Mouse (Mus musculus) E14TG2a.4 (cell line): ENCODE measurements at regions not wholly inside any gene's neighbourhood (a gene's known extent, or its start where the extent isn't known, plus 50 kb on each side); places are given as distances from the start of the nearest gene placed in this dataset.

Experiments
- CTCF ChIP-seq: conservative IDR thresholded peaks from 2 replicates; pipeline ENCODE4 v1.5.1; 2014; ENCODE audit warnings: low read length
- NANOG ChIP-seq: IDR thresholded peaks from 2 replicates; pipeline ENCODE4 v1.6.1; 2014; ENCODE audit warnings: borderline replicate concordance, low read length, mixed read lengths
- POU5F1 ChIP-seq: IDR thresholded peaks from 2 replicates; pipeline ENCODE4 v1.6.1; 2014; ENCODE audit warnings: low read length, borderline replicate concordance

GRCm38 (mm10) chr10:124249358-124249757 lies 985.6 kb downstream of the Fam19a2 start:
- TF ChIP-seq CTCF (no peak), NANOG (no peak), POU5F1 (no peak)
